Mouse (Mus musculus): ENCODE measurements around the gene Gm10665.
"Not testable (repeated sequence)": the region's sequence is repeated elsewhere in the genome, so short reads cannot be mapped to it uniquely, and the experiment has no call there.

Gene Gm10665

GRCm38 (mm10) chr7:22463975-22464374 lies at the start of gene Gm10665:
Gm10665 (minus strand) TSS chr7:22464075.
- ATAC-seq (ENCODE audit: insufficient number of reproducible peaks, low FRiP score, low TSS enrichment) = not testable (repeated sequence)

GRCm38 (mm10) chr7:22499578-22499977 lies 35.7 kb upstream of the Gm10665 start, which contains the start of gene Vmn1r151:
Vmn1r151 (minus strand) TSS chr7:22499678.
- ATAC-seq (ENCODE audit: insufficient number of reproducible peaks, low FRiP score, low TSS enrichment) = not testable (repeated sequence)

DNA sequence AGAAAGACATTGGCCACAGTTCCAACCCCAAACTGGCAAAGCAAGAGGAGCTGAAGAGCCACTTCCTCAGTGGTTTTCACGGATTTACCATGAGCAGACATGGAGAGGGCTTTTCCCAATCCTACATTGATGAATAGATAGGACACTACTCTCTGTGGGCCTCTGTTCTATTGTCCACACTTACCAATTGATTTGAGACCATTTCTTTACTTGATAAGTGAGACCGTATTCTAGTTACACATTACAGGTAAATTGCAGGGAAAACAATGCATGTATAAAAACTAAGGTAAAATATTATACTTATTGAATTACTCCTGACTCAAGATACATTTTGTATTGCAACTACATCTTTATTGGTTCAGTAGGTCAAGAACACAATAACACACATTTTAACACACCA lies 25.7 kb downstream of the Gm10665 start, which contains the start of gene Vmn1r149:
Gene Vmn1r149, minus strand, starts transcription at position 101 of the 400 bp plus-strand sequence.
- ATAC-seq (ENCODE audit: insufficient number of reproducible peaks, low FRiP score, low TSS enrichment) = not testable (repeated sequence)

- not testable (repeated sequence) for ATAC-seq (ENCODE audit: insufficient number of reproducible peaks, low FRiP score, low TSS enrichment)
These were observed 50.6 kb downstream of the Gm10665 start, which contains the start of gene Vmn1r148 for GRCm38 (mm10) chr7:22413283-22413682. Vmn1r148 (plus strand) TSS chr7:22413583.

Measured in cerebellum, adult (tissue).